In the genomic region with DNA sequence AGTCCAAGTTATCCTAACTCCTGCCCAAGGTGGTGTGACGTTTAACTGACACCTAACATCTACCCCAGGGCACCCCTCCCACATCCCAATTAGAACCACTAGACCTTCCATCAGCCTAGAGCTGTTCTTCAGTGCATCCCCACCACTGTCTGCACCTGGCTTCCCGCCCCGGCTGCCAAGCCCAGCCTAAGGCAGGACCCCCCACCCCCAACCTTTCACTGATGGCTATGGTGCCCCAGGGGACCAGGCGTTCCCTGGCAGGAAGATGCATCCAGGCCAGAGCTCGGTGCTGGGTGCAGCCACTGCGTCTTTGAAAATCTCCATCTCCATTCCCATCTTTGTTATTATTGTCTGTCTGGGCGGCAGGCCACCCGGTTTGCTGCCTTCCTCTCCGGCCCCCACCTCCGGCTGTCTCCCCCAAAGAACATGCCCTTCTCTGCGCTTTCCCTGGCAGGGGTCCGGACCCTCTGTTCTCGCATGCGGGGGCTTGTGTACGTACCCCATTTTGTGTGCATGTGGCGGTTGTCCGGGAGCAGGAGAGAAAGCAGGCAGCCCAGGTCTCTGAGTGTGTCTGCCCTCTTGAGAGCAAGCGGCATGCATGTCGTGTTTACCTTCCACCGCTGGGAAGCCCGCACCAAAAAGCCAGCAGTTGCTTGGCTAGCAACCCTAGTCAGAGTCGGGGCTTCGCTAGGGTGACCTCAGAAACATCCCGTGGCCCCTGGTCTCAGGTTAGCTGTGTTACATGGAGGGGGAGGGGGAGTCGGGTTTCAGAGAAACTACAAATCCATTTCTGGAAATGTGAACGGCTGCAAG, we compare ENCODE assay signal across 8 mouse cellular contexts.
DNase-seq lines count a peak whose midpoint lies in the region; ATAC-seq and TF ChIP-seq lines count a peak whose summit lies in the region.

No protein-coding gene starts in this region.

- peaks cover 19% of the 10 kb centered on the region for H3K4me1 ChIP-seq in lung, embryonic 14.5 days (ENCODE audit: insufficient read depth)
- peaks cover 66% of the 10 kb centered on the region for H3K4me1 ChIP-seq in embryonic facial prominence, embryonic 15.5 days
- H3K4me1 ChIP-seq in intestine, postnatal 0 days (replicated peaks; ENCODE audit: control insufficient read depth, insufficient read depth, low read length) = peaks cover 12% of the 10 kb centered on the region
- peaks cover 50% of the 10 kb centered on the region for H3K4me1 ChIP-seq in neural tube, embryonic 12.5 days

- H3K36me3 ChIP-seq in lung, embryonic 14.5 days (ENCODE audit: insufficient read depth) = 0 out of 2 replicates have a peak, but pooled peaks cover under 1% of the 10 kb centered on the region
- H3K36me3 ChIP-seq in embryonic facial prominence, embryonic 15.5 days = no peaks in the 10 kb centered on the region
- peaks cover 7% of the 10 kb centered on the region; the same call in 1 of the 2 replicates for H3K36me3 ChIP-seq in intestine, postnatal 0 days (ENCODE audit: control insufficient read depth, insufficient read depth)
- H3K36me3 ChIP-seq in neural tube, embryonic 12.5 days = no peaks in the 10 kb centered on the region

- H3K27ac ChIP-seq in lung, embryonic 14.5 days (ENCODE audit: low read depth) = peak overlapping the region; percentile 58; the same call in 1 of the 2 replicates
- peak overlapping the region; percentile 48 for H3K27ac ChIP-seq in embryonic facial prominence, embryonic 15.5 days (replicated peaks)
- no peak overlapping the region for H3K27ac ChIP-seq in intestine, postnatal 0 days (ENCODE audit: low read depth, low read length)
- H3K27ac ChIP-seq in neural tube, embryonic 12.5 days = peak overlapping the region; percentile 55; the same call in 1 of the 2 replicates

- H3K4me2 ChIP-seq in lung, embryonic 14.5 days = peak overlapping the region; percentile 95
- peak overlapping the region; percentile 84 for H3K4me2 ChIP-seq in embryonic facial prominence, embryonic 15.5 days (replicated peaks)
- H3K4me2 ChIP-seq in intestine, postnatal 0 days (replicated peaks; ENCODE audit: low read depth) = peak overlapping the region; percentile 97
- peak overlapping the region; percentile 88 for H3K4me2 ChIP-seq in neural tube, embryonic 12.5 days (replicated peaks)

- no peaks in the 10 kb centered on the region for H3K27me3 ChIP-seq in lung, embryonic 14.5 days (ENCODE audit: insufficient read depth, low read length)
- no peaks in the 10 kb centered on the region for H3K27me3 ChIP-seq in embryonic facial prominence, embryonic 15.5 days
- H3K27me3 ChIP-seq in intestine, postnatal 0 days (replicated peaks; ENCODE audit: control insufficient read depth, insufficient read depth, low read length) = no peaks in the 10 kb centered on the region
- no peaks in the 10 kb centered on the region for H3K27me3 ChIP-seq in neural tube, embryonic 12.5 days (replicated peaks)

- ATAC-seq in lung, embryonic 14.5 days (ENCODE audit: insufficient read depth) = no peak
- no peak for ATAC-seq in embryonic facial prominence, embryonic 15.5 days (ENCODE audit: insufficient number of reproducible peaks, low FRiP score, low TSS enrichment, low read depth)
- no peak for ATAC-seq in intestine, postnatal 0 days
- ATAC-seq in neural tube, embryonic 12.5 days (ENCODE audit: low FRiP score, low read depth) = peak; percentile 19; the same call in 1 of the 2 replicates

- 7% methylated on average over 26 of the region's 26 CpGs for WGBS in lung, embryonic 14.5 days
- 9% methylated on average over 26 of the region's 26 CpGs for WGBS in embryonic facial prominence, embryonic 15.5 days
- WGBS in intestine, postnatal 0 days = 33% methylated on average over 26 of the region's 26 CpGs
- WGBS in neural tube, embryonic 12.5 days = 9% methylated on average over 26 of the region's 26 CpGs

- H3K9me3 ChIP-seq in lung, embryonic 14.5 days (ENCODE audit: low read depth, low read length) = no peaks in the 10 kb centered on the region
- no peaks in the 10 kb centered on the region for H3K9me3 ChIP-seq in embryonic facial prominence, embryonic 15.5 days (replicated peaks)
- no peaks in the 10 kb centered on the region for H3K9me3 ChIP-seq in intestine, postnatal 0 days (ENCODE audit: control insufficient read depth)
- no peaks in the 10 kb centered on the region for H3K9me3 ChIP-seq in neural tube, embryonic 12.5 days

- peak overlapping the region; percentile 52 for H3K9ac ChIP-seq in lung, embryonic 14.5 days
- peak overlapping the region; percentile 24 for H3K9ac ChIP-seq in embryonic facial prominence, embryonic 15.5 days
- H3K9ac ChIP-seq in intestine, postnatal 0 days (ENCODE audit: low read depth, low read length) = peak overlapping the region; percentile 26; the same call in 1 of the 2 replicates
- H3K9ac ChIP-seq in neural tube, embryonic 12.5 days = peak overlapping the region; percentile 93

- peak overlapping the region; percentile 86 for H3K4me3 ChIP-seq in lung, embryonic 14.5 days (ENCODE audit: low read depth, low read length)
- H3K4me3 ChIP-seq in embryonic facial prominence, embryonic 15.5 days (replicated peaks) = peak overlapping the region; percentile 75
- peak overlapping the region; percentile 76 for H3K4me3 ChIP-seq in intestine, postnatal 0 days (ENCODE audit: low read depth, low read length)
- peak overlapping the region; percentile 87 for H3K4me3 ChIP-seq in neural tube, embryonic 12.5 days

- DNase-seq in lung, embryonic 14.5 days = peak; percentile 64
- DNase-seq in lung, postnatal 14 days = no peak
- no peak for DNase-seq in cerebellum, postnatal 25 days
- DNase-seq in ovary, postnatal 10 days (ENCODE audit: low spot score) = no peak
- DNase-seq in cerebellum, postnatal 4 days (ENCODE audit: low spot score in 2 of 2) = no peak

- TF ChIP-seq CTCF in lung, embryonic 14.5 days (IDR thresholded peaks at IDR 0.05; ENCODE audit: low read depth) = peak; percentile 39
- TF ChIP-seq CTCF in intestine, postnatal 0 days (IDR thresholded peaks at IDR 0.05; ENCODE audit: low read depth) = peak; percentile 39

Comparison
In these comparisons a context has a peak if more than half of its experiments do, and no peak if none do; other contexts are left out.
1. H3K9ac ChIP-seq: peak in every context shown above with its lines; median percentile 93 in neural tube, embryonic 12.5 days; 52 in lung, embryonic 14.5 days; 26 in intestine, postnatal 0 days; 24 in embryonic facial prominence, embryonic 15.5 days.